Mouse (Mus musculus) cerebellum, adult 2 months (tissue): ENCODE measurements around the gene Acadsb. TPM values are rescaled to one million over a fixed set of nuclear protein-coding genes. Genes with fewer than 3 reads are reported as not detected.

Experiments used
- DNase-seq, 2 experiments: peaks; one replicate each; pipeline ENCODE4 v3.0.0; 2021
- H3K27ac ChIP-seq: fragments of 200-500 bp; 2 replicates; pipeline ENCODE4 v1.5.1; 2012; ENCODE audit warnings: low read length, control low read depth, inconsistent platforms; ENCODE audit not compliant: insufficient read depth
- H3K27me3 ChIP-seq: fragments of 200-500 bp; 2 replicates; pipeline ENCODE4 v1.6.1; 2012; ENCODE audit warnings: inconsistent platforms, mild to moderate bottlenecking, low read length, moderate library complexity; ENCODE audit not compliant: control insufficient read depth, insufficient read depth
- H3K4me1 ChIP-seq: fragments of 200-500 bp; 2 replicates; pipeline ENCODE4 v1.6.1; 2011; ENCODE audit warnings: low read length; ENCODE audit not compliant: control insufficient read depth, insufficient read depth
- H3K4me3 ChIP-seq: fragments of 200-500 bp; replicated peaks from 2 replicates; pipeline ENCODE3; 2011; ENCODE audit warnings: mild to moderate bottlenecking, low read depth, low read length, control low read depth; ENCODE audit not compliant: insufficient read depth
- CTCF ChIP-seq: fragments of 200-500 bp; IDR thresholded peaks from 2 replicates; pipeline ENCODE4 v1.5.1; 2011; ENCODE audit warnings: low read depth, mild to moderate bottlenecking, control low read depth, low read length, moderate library complexity, borderline replicate concordance; ENCODE audit not compliant: insufficient read depth
- POLR2A ChIP-seq: fragments of 200-500 bp; IDR thresholded peaks from 2 replicates; pipeline ENCODE4 v1.6.1; 2011; ENCODE audit warnings: low read length, control low read depth, borderline replicate concordance; ENCODE audit not compliant: insufficient read depth
- WGBS: fragments of 180-500 bp; shearing (Covaris S2); methylation state at CpG from one replicate; pipeline ENCODE4 v1.1.7; 2018; 5-methylcytosine and 5-hydroxymethylcytosine counted together
- polyA plus RNA-seq: library from polyadenylated mRNA; depleted of rRNA; stranded (reverse); fragments of >200 nt; gene quantifications from 2 replicates; pipeline ENCODE4 v1.2.3, GENCODE M21; 2012; rRNA removed

Acadsb gene
- polyA plus RNA-seq, 1 experiment, result 36.7 TPM

GRCm38 (mm10) chr7:131477140-131477539 is 66.7 kb downstream of the Acadsb start:
- no peak for DNase-seq
- Histone ChIP-seq H3K4me1 (no peaks in the 10 kb centered on the region), H3K27ac (no peak overlapping the region), H3K4me3 (no peak overlapping the region), H3K27me3 (no peaks in the 10 kb centered on the region)
- TF ChIP-seq POLR2A (no peak), CTCF (no peak)
- WGBS, result 33% methylated on average over 8 of the region's 8 CpGs

- 96% methylated on average over 5 of the region's 5 CpGs for WGBS
- Histone ChIP-seq H3K27me3 (no peaks in the 10 kb centered on the region), H3K27ac (no peak overlapping the region), H3K4me1 (no peaks in the 10 kb centered on the region), H3K4me3 (no peak overlapping the region)
- DNase-seq, result no peak
- TF ChIP-seq CTCF, result no peak
- no peak for TF ChIP-seq POLR2A
Measured at GRCm38 (mm10) chr7:131478403-131478802, 68.0 kb downstream of the Acadsb start.

Other genes with a start within 250 kb of the Acadsb start
- gene 5430419D17Rik, start 236.2 kb upstream of the Acadsb start, polyA plus RNA-seq, result 0.30 and 0.38 TPM in 2 replicates
- gene Cuzd1, start 88.3 kb upstream of the Acadsb start, polyA plus RNA-seq, result 0.05 and 0.19 TPM in 2 replicates
- gene Fam24b, start 81.1 kb upstream of the Acadsb start, polyA plus RNA-seq, result 0.60 and 0.70 TPM in 2 replicates
- not detected in 2 replicates for gene Fam24a, start 76.7 kb upstream of the Acadsb start, polyA plus RNA-seq
- gene 2310057M21Rik, start 47.8 kb upstream of the Acadsb start, polyA plus RNA-seq, result 16.3 and 16.7 TPM in 2 replicates
- 69.4 and 75.7 TPM in 2 replicates for gene Pstk, start 39.5 kb upstream of the Acadsb start, polyA plus RNA-seq
- 18.7 and 19.2 TPM in 2 replicates for gene Ikzf5, start 80 bp upstream of the Acadsb start, polyA plus RNA-seq
- gene Hmx3, start 132.3 kb downstream of the Acadsb start, polyA plus RNA-seq, result 0.32 and 0.43 TPM in 2 replicates
- 0.06 TPM in 1 of 2 replicates, not detected in the other for gene Hmx2, start 138.2 kb downstream of the Acadsb start, polyA plus RNA-seq
- gene Bub3, start 149.6 kb downstream of the Acadsb start, polyA plus RNA-seq, result 105 and 108 TPM in 2 replicates